Mouse (Mus musculus) E14TG2a.4 (cell line): ENCODE data around the gene Map2k7.

Source experiments
- CTCF ChIP-seq: conservative IDR thresholded peaks from 2 replicates; pipeline ENCODE4 v1.5.1; 2014; ENCODE audit warnings: low read length
- NANOG ChIP-seq: IDR thresholded peaks from 2 replicates; pipeline ENCODE4 v1.6.1; 2014; ENCODE audit warnings: borderline replicate concordance, low read length, mixed read lengths

DNA sequence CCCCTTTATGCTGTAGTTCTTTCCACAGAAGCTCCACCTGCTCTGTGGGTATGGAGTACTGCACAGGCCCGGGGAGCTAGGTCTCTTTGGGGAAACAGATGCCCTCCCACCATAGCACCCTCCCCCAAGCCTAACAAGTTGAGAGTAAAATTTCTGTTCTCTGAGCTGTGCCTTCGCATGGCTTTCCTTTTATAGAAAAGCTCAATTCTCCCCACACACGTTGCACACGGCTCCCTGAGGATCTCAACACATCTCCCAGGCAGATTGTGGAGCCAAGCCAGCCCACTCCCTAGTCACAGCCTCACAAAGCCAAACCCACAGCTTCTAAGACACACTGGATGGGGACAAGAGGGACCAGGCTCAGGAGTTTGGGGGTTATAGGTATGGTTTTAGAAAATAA, 18.4 kb downstream of the Map2k7 start:
- TF ChIP-seq NANOG (no peak), CTCF (no peak)
